Mouse (Mus musculus) heart, embryonic 12.5 days (tissue): Measurements from ENCODE around the gene Slc39a5. TPM values are rescaled to one million over a fixed set of nuclear protein-coding genes. Genes with fewer than 3 reads are reported as not detected.

Experiments
- ATAC-seq: fragments of 200-750 bp; cut with Nextera tagmentation; 2 replicates; pipeline ENCODE4 v1.8.0; 2017; ENCODE audit warnings: moderate TSS enrichment, moderate library complexity; ENCODE audit not compliant: insufficient number of reproducible peaks, low FRiP score
- H3K27ac ChIP-seq: fragments of 300-500 bp; sonication (generic); 2 replicates; pipeline ENCODE4 v1.5.1; 2016; ENCODE audit warnings: mild to moderate bottlenecking, moderate library complexity; ENCODE audit not compliant: poor library complexity, severe bottlenecking
- H3K27me3 ChIP-seq: fragments of 300-500 bp; sonication (generic); replicated peaks from 2 replicates; pipeline ENCODE4 v1.6.1; 2016; ENCODE audit warnings: mild to moderate bottlenecking, moderate library complexity
- H3K36me3 ChIP-seq: fragments of 300-500 bp; sonication (generic); 2 replicates; pipeline ENCODE4 v1.6.1; 2016; ENCODE audit warnings: mild to moderate bottlenecking, moderate library complexity
- H3K4me1 ChIP-seq: fragments of 300-500 bp; sonication (generic); replicated peaks from 2 replicates; pipeline ENCODE4 v1.6.1; 2016; ENCODE audit warnings: mild to moderate bottlenecking
- H3K4me2 ChIP-seq: fragments of 300-500 bp; sonication (generic); 2 replicates; pipeline ENCODE4 v1.6.1; 2016; ENCODE audit warnings: mild to moderate bottlenecking, moderate library complexity
- H3K4me3 ChIP-seq: fragments of 300-500 bp; sonication (generic); 2 replicates; pipeline ENCODE4 v1.5.1; 2016; ENCODE audit warnings: mild to moderate bottlenecking
- H3K9ac ChIP-seq: fragments of 300-500 bp; sonication (generic); 2 replicates; pipeline ENCODE4 v1.6.1; 2016; ENCODE audit warnings: mild to moderate bottlenecking, moderate library complexity
- H3K9me3 ChIP-seq: fragments of 300-500 bp; sonication (generic); replicated peaks from 2 replicates; pipeline ENCODE4 v1.6.1; 2016; ENCODE audit warnings: mild to moderate bottlenecking, moderate library complexity
- WGBS: fragments of 180-500 bp; shearing (Covaris S2); methylation state at CpG from one replicate; pipeline ENCODE4 v1.1.7; 2016; 5-methylcytosine and 5-hydroxymethylcytosine counted together
- polyA plus RNA-seq: library from polyadenylated mRNA; unstranded; fragments of >200 nt; fragmentation: Nextera tagmentation; extraction: Ambion mirVana; gene quantifications from 2 replicates; pipeline ENCODE4 v1.2.1, GENCODE M21; 2016

Slc39a5 gene
- polyA plus RNA-seq, result 0.28 and 0.42 TPM in 2 replicates

DNA sequence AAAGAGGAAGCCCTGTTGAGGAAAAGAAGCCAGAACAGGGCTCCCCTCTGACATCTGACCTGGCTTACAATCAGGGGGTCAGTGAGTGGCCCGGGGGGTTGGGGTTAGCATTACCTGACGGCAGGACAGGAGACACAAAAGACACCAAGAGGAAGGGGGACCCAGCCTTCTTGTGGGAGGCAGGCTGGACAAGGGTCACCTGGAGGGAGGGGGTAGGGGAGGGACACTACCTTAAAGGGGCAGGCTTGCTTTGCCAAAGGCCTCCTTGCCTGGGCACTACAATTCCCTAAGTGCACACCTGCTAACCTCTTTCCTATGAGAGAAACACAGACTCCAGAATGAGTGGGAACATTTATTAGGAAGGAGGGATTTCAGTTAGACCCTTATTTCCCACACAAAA, at the start of gene Slc39a5:
Gene Slc39a5, minus strand, starts transcription at position 174 of the 400 bp plus-strand sequence.
- no peak within 1 kb of the TSS for H3K27ac ChIP-seq
- WGBS, result 46% methylated on average over 2 of the region's 2 CpGs
- H3K36me3 ChIP-seq, result peaks cover 18% of the 10 kb centered on the region
- no peak for ATAC-seq
- no peak within 1 kb of the TSS for H3K9ac ChIP-seq
- H3K4me2 ChIP-seq, result no peak within 1 kb of the TSS
- H3K4me1 ChIP-seq, result 0 out of 2 replicates have a peak, but pooled peaks cover 3% of the 10 kb centered on the region
- no peaks in the 10 kb centered on the region for H3K27me3 ChIP-seq
- H3K4me3 ChIP-seq, result no peak within 1 kb of the TSS
- no peaks in the 10 kb centered on the region for H3K9me3 ChIP-seq

DNA sequence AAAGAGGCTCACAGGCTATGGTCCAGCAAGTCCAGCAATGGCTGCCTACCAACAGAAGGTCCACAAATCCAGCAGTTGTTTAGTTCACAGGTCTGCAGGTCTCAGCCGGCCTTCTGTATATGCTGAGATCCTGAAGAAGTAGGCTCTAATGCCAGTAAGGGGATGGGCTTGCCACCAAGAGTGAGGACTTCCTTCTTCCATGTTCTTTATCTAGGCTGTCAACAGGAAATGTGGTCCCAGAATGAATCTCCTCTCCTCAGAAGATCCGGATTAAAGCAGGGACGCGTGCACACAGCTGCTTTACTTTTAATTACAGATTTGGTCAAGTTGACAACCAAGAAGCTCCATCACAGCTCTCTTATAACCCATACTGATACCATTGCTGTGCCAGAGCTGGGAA, 44.4 kb upstream of the Slc39a5 start:
- Histone ChIP-seq H3K4me3 (no peak overlapping the region), H3K4me2 (no peak overlapping the region), H3K4me1 (no peaks in the 10 kb centered on the region), H3K9ac (no peak overlapping the region), H3K9me3 (no peaks in the 10 kb centered on the region), H3K27ac (no peak overlapping the region), H3K27me3 (no peaks in the 10 kb centered on the region), H3K36me3 (peaks cover 21% of the 10 kb centered on the region)
- ATAC-seq, result no peak
- WGBS, result 67% methylated on average over 4 of the region's 4 CpGs

DNA sequence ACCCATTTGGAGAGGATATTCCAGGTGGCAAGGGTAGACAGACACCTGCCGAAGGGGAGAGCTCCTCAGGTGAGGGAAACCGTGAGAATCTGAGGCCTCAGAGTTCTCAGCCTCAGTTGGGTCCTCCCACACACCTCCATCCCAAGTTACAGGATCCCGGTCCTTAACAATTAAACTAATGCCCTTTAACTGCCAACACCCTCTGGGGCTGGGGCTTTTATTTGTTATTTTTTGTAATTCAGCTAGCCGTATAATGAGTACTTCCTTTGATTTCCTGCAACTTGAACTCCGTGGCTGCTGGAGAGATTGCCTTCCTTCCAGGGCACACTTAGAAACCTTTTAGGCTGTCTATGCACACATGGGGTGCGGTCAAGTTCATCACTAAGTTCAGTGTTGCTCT, 43.3 kb upstream of the Slc39a5 start:
- 67% methylated on average over 6 of the region's 6 CpGs for WGBS
- H3K27ac ChIP-seq, result no peak overlapping the region
- H3K27me3 ChIP-seq, result no peaks in the 10 kb centered on the region
- H3K9me3 ChIP-seq, result no peaks in the 10 kb centered on the region
- H3K4me3 ChIP-seq, result no peak overlapping the region
- no peak for ATAC-seq
- H3K36me3 ChIP-seq, result peaks cover 30% of the 10 kb centered on the region
- H3K9ac ChIP-seq, result no peak overlapping the region
- H3K4me1 ChIP-seq, result no peaks in the 10 kb centered on the region
- H3K4me2 ChIP-seq, result no peak overlapping the region

DNA sequence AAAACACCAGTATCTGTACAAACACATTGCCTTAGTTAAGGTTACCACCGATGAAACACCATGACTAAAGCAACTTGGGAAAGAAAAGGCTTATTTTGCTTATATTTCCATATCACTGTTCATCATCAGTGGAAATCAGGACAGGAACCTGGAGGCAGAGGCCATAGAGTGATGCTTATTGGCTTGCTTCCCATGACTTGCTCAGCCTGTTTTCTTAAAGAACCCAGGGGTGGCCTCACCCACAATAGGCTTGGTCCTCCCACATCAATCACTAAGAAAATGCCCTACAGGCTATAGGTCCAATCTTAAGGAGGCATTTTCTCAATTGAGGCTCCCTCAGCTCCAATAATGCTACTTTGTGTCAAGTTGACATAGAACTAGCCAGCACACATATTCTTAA, 41.7 kb upstream of the Slc39a5 start:
- H3K9me3 ChIP-seq, result no peaks in the 10 kb centered on the region
- peaks cover 45% of the 10 kb centered on the region for H3K36me3 ChIP-seq
- H3K27ac ChIP-seq, result no peak overlapping the region
- no peaks in the 10 kb centered on the region for H3K27me3 ChIP-seq
- H3K9ac ChIP-seq, result no peak overlapping the region
- no peak overlapping the region for H3K4me3 ChIP-seq
- no peak for ATAC-seq
- 74% methylated on average over 1 of the region's 1 CpGs for WGBS
- H3K4me2 ChIP-seq, result no peak overlapping the region
- peaks cover 5% of the 10 kb centered on the region for H3K4me1 ChIP-seq

GRCm38 (mm10) chr10:128441324-128442119, 40.5 kb upstream of the Slc39a5 start:
- Histone ChIP-seq H3K9ac (no peak overlapping the region), H3K27me3 (no peaks in the 10 kb centered on the region), H3K27ac (no peak overlapping the region), H3K36me3 (peaks cover 56% of the 10 kb centered on the region), H3K4me3 (no peak overlapping the region), H3K4me1 (peaks cover 5% of the 10 kb centered on the region), H3K9me3 (no peaks in the 10 kb centered on the region), H3K4me2 (no peak overlapping the region)
- 89% methylated on average over 10 of the region's 10 CpGs for WGBS
- ATAC-seq, result no peak

- no peak overlapping the region for H3K4me3 ChIP-seq
- no peaks in the 10 kb centered on the region for H3K27me3 ChIP-seq
- H3K36me3 ChIP-seq, result peaks cover 67% of the 10 kb centered on the region
- H3K9ac ChIP-seq, result no peak overlapping the region
- ATAC-seq, result no peak
- 58% methylated on average over 10 of the region's 10 CpGs for WGBS
- H3K4me2 ChIP-seq, result no peak overlapping the region
- peaks cover 12% of the 10 kb centered on the region for H3K4me1 ChIP-seq
- H3K9me3 ChIP-seq, result no peaks in the 10 kb centered on the region
- H3K27ac ChIP-seq, result no peak overlapping the region
Measured at GRCm38 (mm10) chr10:128440407-128440806, 39.4 kb upstream of the Slc39a5 start.

DNA sequence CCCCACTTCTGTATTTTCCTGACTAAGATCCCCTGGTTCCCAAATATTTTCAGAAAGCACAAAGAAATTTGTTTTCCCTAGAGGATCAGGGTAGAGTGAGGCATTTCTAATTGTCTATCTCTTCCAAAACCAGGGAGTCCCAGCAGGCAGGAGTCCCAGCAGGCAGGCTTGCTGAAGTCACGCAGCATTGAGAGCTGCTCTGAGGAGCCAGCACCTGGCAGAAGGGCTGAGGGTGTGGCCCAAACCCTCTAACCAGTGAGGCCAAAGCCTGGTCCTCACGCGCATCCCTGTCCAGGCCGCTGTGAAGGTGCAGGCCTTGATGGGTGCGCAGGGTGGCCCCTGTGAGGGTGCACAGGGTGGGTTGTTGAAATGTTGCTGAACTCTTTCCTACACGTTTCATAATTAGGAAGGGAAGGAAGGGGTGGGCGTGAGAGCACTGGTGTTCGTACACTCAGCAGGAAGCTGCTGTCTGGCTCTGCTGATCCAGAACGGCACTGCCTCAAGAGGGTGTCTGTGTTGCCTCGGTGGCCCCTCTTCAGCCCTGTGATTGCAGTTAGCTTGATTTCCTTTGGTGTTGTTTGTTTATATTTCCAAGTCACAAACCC, 37.7 kb upstream of the Slc39a5 start:
- no peak for ATAC-seq
- H3K9ac ChIP-seq, result no peak overlapping the region
- WGBS, result 60% methylated on average over 10 of the region's 10 CpGs

GRCm38 (mm10) chr10:128436376-128436775, 35.3 kb upstream of the Slc39a5 start:
- Histone ChIP-seq H3K4me2 (no peak overlapping the region), H3K4me3 (no peak overlapping the region), H3K27ac (no peak overlapping the region), H3K36me3 (peaks cover 80% of the 10 kb centered on the region), H3K4me1 (peaks cover 18% of the 10 kb centered on the region), H3K9me3 (no peaks in the 10 kb centered on the region), H3K27me3 (no peaks in the 10 kb centered on the region), H3K9ac (no peak overlapping the region)
- no peak for ATAC-seq
- WGBS, result 93% methylated on average over 8 of the region's 8 CpGs

More for the DNA sequence above, 37.7 kb upstream of the Slc39a5 start:
- Histone ChIP-seq H3K27me3 (no peaks in the 10 kb centered on the region), H3K4me3 (no peak overlapping the region), H3K36me3 (peaks cover 81% of the 10 kb centered on the region), H3K4me1 (peaks cover 18% of the 10 kb centered on the region), H3K9me3 (no peaks in the 10 kb centered on the region), H3K27ac (peak overlapping the region; percentile 44; the same call in 1 of the 2 replicates), H3K4me2 (no peak overlapping the region)

GRCm38 (mm10) chr10:128435873-128436272, 34.8 kb upstream of the Slc39a5 start:
- H3K4me2 ChIP-seq, result no peak overlapping the region
- H3K27me3 ChIP-seq, result no peaks in the 10 kb centered on the region
- no peak overlapping the region for H3K4me3 ChIP-seq
- peaks cover 80% of the 10 kb centered on the region for H3K36me3 ChIP-seq
- peak overlapping the region; percentile 1; the same call in 1 of the 2 replicates for H3K9ac ChIP-seq
- H3K27ac ChIP-seq, result peak overlapping the region; percentile 64; the same call in 1 of the 2 replicates
- 85% methylated on average over 5 of the region's 5 CpGs for WGBS
- no peaks in the 10 kb centered on the region for H3K9me3 ChIP-seq
- H3K4me1 ChIP-seq, result peaks cover 18% of the 10 kb centered on the region
- ATAC-seq, result no peak

DNA sequence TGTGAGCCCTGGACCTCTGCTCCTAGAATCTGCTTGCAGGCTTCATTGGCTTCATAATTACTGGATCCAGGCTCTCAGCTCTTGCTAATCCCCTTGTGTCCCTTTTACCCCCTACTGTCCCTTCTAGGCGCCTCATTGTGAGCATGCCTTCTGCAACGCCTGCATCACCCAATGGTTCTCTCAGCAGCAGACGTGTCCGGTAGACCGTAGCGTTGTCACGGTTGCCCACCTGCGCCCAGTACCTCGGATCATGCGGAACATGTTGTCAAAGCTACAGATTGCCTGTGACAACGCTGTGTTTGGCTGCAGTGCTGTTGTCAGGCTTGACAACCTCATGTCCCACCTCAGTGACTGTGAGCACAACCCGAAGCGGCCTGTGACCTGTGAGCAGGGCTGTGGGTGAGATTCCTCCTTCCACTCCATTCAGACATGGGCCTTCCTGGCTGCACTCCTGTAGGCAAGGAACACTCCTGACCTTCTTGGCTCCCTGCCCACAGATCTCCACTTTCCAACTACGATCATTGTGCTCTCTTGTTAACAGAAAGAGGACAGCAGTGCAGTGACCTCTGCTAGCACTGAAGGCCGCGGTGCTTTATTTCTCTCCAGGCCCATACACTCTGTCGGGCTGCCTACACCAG, 34.3 kb upstream of the Slc39a5 start:
- Histone ChIP-seq H3K9me3 (no peaks in the 10 kb centered on the region), H3K4me1 (peaks cover 18% of the 10 kb centered on the region), H3K4me3 (no peak overlapping the region), H3K27ac (peak overlapping the region; percentile 64), H3K36me3 (peaks cover 80% of the 10 kb centered on the region), H3K4me2 (no peak overlapping the region), H3K9ac (peak overlapping the region; percentile 1; the same call in 1 of the 2 replicates), H3K27me3 (no peaks in the 10 kb centered on the region)
- ATAC-seq, result no peak
- 82% methylated on average over 17 of the region's 17 CpGs for WGBS

- no peak overlapping the region for H3K4me3 ChIP-seq
- no peak overlapping the region for H3K4me2 ChIP-seq
- peaks cover 18% of the 10 kb centered on the region for H3K4me1 ChIP-seq
- no peaks in the 10 kb centered on the region for H3K9me3 ChIP-seq
- H3K27me3 ChIP-seq, result no peaks in the 10 kb centered on the region
- ATAC-seq, result no peak
- H3K27ac ChIP-seq, result no peak overlapping the region
- H3K9ac ChIP-seq, result no peak overlapping the region
- WGBS, result 83% methylated on average over 10 of the region's 10 CpGs
- peaks cover 82% of the 10 kb centered on the region for H3K36me3 ChIP-seq
Measured at GRCm38 (mm10) chr10:128434681-128435080, 33.7 kb upstream of the Slc39a5 start.
